Mouse (Mus musculus) layer of hippocampus, adult 8-10 months (tissue): ENCODE data around the gene Fam221b. TPM values are rescaled to one million over a fixed set of nuclear protein-coding genes. Genes with fewer than 3 reads are reported as not detected.

Source experiments
- DNase-seq, 2 experiments: peaks; one replicate each; pipeline ENCODE4 v3.0.0; 2022; ENCODE audit warnings: low spot score in 2 of 2
- microRNA-seq, 2 experiments: library from miRNA; unstranded; fragments of <30 nt; microRNA quantifications; one replicate each; pipeline ENCODE4 v1.2.0; 2022
- total RNA-seq, 4 experiments: library from RNA; stranded (reverse); gene quantifications; 2 replicates each; pipeline ENCODE4 v1.2.4; 2022

Fam221b gene
- total RNA-seq, 4 experiments from 2014 or later, result 0.84 to 1.5 (median 1.1) TPM

DNA sequence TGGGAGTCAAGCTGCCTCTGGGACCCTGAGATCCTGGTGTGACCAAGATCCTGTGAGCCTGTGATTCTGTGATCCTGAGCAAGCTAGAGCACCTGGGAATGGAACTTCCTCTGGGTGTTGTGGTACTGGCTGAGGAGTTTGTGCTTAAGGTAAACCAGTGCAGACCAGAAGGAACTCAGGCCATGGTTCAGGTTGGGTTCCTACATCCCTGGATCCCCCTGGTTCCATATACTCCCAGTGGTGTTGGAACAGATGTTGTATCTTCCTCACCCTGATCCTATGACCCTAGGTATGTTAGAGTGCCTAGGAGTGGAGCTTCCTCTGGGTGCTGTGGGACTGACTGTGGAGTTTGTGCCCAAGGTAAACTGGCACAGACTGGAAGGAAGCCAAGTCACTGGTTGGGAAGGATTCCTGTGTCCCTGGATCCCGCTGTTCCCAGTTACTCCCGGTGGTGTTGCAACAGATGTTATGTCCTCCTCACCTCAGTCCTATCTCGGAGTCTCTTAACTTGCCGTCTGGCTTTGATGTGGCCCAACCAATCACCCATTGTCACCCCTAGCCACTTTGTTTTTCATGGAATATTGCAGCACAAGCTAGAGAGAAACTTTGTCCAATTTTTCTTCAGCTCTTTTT lies 48.7 kb downstream of the Fam221b start:
- no peak for DNase-seq

DNA sequence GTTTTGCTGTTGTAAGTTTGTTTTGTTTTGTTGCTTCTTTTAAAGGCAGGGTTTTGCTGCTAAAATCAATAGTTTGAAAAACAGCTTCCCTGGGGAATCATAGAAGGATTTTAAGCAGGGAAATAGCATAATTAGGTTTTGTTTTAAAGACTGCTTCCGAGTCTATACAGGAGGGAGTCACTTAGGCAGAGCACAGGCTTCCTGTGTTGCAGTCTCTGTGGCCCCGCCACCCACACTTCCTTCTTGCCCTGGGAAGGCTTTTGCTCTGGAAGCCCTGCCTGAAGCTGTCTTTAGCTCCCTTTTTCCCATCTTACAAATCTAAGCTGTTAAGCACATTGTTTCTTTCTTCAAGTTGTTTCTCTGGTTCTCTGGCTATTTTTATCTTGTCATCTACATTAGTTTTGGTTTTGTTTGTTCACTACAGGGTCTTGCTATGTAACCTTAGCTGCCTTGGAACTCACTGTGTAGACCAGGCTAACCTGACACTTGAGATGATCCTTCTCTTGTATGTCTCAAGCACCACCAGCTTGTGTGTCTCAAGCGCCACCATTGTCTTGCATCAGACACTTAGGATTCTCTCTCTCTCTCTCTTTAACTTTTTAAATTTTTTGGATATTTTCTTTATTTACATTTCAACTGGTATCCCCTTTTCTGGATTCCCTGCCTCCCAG lies 55.8 kb downstream of the Fam221b start:
- no peak for DNase-seq

DNA sequence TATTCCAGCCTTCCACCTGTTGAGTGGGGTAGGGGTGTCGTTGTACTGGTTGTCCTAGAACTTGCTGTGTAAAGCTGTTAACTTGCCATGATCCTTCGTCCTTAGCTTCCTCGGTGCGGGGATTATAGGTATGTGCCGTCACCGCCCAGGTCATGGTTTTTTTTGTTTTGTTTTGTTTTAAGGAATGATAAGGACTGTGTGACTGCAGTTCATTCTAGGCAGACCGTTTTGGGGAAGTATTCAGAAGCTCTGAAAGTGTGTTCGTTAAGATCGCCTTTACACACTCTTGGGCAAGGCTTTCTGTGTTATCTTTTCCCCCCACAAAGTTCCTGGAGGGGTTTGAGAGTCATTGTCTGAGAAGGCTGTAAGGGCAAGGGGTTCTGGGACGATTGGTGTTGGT lies 56.4 kb downstream of the Fam221b start:
- no peak for DNase-seq

Small RNA genes within 50 kb of the gene (microRNA-seq; reads per million reads assigned to microRNA genes)
- gene Gm25262, result 0 reads per million in 2 experiments

Other genes with a start within 250 kb of the Fam221b start
- gene Fam166b, start 240.0 kb downstream of the Fam221b start, total RNA-seq, result 1 to 10 TPM in 2 of 4 experiments, under 1 TPM in 2; 0.31 to 3.7 (median 1.3) TPM
- 10 to 100 TPM; 76.6 to 82.7 (median 81.8) TPM for gene Tesk1, start 227.2 kb downstream of the Fam221b start, total RNA-seq
- gene Cd72, start 214.5 kb downstream of the Fam221b start, total RNA-seq, result 1 to 10 TPM in 1 of 4 experiments, under 1 TPM in 2, not detected in 1; 0.49 to 1.2 (median 0.81) TPM
- gene Sit1, start 185.4 kb downstream of the Fam221b start, total RNA-seq, result not detected
- 10 to 100 TPM; 22.1 to 30.0 (median 27.6) TPM for gene Ccdc107, start 176.2 kb downstream of the Fam221b start, total RNA-seq
- 1 to 10 TPM in 1 of 4 experiments, not detected in 3; 1.0 TPM for gene Arhgef39, start 169.4 kb downstream of the Fam221b start, total RNA-seq
- gene Car9, start 162.2 kb downstream of the Fam221b start, total RNA-seq, result under 1 TPM in 1 of 4 experiments, not detected in 3; 0.65 TPM
- gene Tpm2, start 145.4 kb downstream of the Fam221b start, total RNA-seq, result 1 to 10 TPM; 6.7 to 9.4 (median 9.0) TPM
- gene Creb3, start 106.8 kb downstream of the Fam221b start, total RNA-seq, result 10 to 100 TPM; 63.3 to 89.5 (median 69.0) TPM
- gene Tln1, start 106.5 kb downstream of the Fam221b start, total RNA-seq, result 10 to 100 TPM; 39.3 to 62.9 (median 50.6) TPM
- gene Rgp1, start 90.4 kb downstream of the Fam221b start, total RNA-seq, result 10 to 100 TPM; 46.2 to 69.0 (median 51.0) TPM
- 10 to 100 TPM; 58.7 to 64.7 (median 60.9) TPM for gene Gba2, start 90.3 kb downstream of the Fam221b start, total RNA-seq
- not detected for gene Msmp, start 84.7 kb downstream of the Fam221b start, total RNA-seq
- 10 to 100 TPM; 54.6 to 68.4 (median 59.4) TPM for gene Npr2, start 37.2 kb downstream of the Fam221b start, total RNA-seq
- 1 to 10 TPM; 1.5 to 2.7 (median 2.0) TPM for gene Spag8, start 15.6 kb downstream of the Fam221b start, total RNA-seq
- 10 to 100 TPM; 25.3 to 39.2 (median 37.6) TPM for gene Hint2, start 12.7 kb downstream of the Fam221b start, total RNA-seq
- gene Tmem8b, start 174 bp downstream of the Fam221b start, total RNA-seq, result 10 to 100 TPM; 66.0 to 71.0 (median 68.4) TPM
- not detected for gene Olfr70, start 31.7 kb upstream of the Fam221b start, total RNA-seq
- not detected for gene Olfr71, start 41.1 kb upstream of the Fam221b start, total RNA-seq
- gene Hrct1, start 58.0 kb upstream of the Fam221b start, total RNA-seq, result 1 to 10 TPM in 2 of 4 experiments, under 1 TPM in 2; 0.53 to 1.3 (median 0.93) TPM
- gene Spaar, start 60.9 kb upstream of the Fam221b start, total RNA-seq, result 1 to 10 TPM in 2 of 4 experiments, under 1 TPM in 2; 0.50 to 1.2 (median 0.94) TPM
- not detected for gene Olfr159, start 101.9 kb upstream of the Fam221b start, total RNA-seq
- not detected for gene Olfr156, start 154.8 kb upstream of the Fam221b start, total RNA-seq
- gene Olfr157, start 171.1 kb upstream of the Fam221b start, total RNA-seq, result not detected
- not detected for gene Olfr155, start 182.4 kb upstream of the Fam221b start, total RNA-seq
- gene Reck, start 206.4 kb upstream of the Fam221b start, total RNA-seq, result 10 to 100 TPM in 1 of 4 experiments, 1 to 10 TPM in 3; 7.3 to 10.3 (median 7.8) TPM